Mouse (Mus musculus): Measurements from ENCODE around the gene Gm5941. TPM values are rescaled to one million over a fixed set of nuclear protein-coding genes. Genes with fewer than 3 reads are reported as not detected.
"Not testable (repeated sequence)": the region's sequence is repeated elsewhere in the genome, so short reads cannot be mapped to it uniquely, and the experiment has no call there.

Gene Gm5941
- not detected in 2 replicates for polyA plus RNA-seq (2015; fragmentation: Nextera tagmentation; extraction: Ambion mirVana)

GRCm38 (mm10) chrX:92489649-92490048 lies at the start of gene Gm5941:
TSS of gene Gm5941 (plus strand) at chrX:92489949.
- not testable (repeated sequence) for H3K27ac ChIP-seq (ENCODE audit: low read length); H3K9me3 ChIP-seq (replicated peaks; ENCODE audit: control insufficient read depth, low read length); H3K4me2 ChIP-seq (ENCODE audit: low read depth, low read length); H3K4me3 ChIP-seq (ENCODE audit: low read length); H3K9ac ChIP-seq (ENCODE audit: low read length); H3K36me3 ChIP-seq (ENCODE audit: control insufficient read depth, insufficient read depth); H3K4me1 ChIP-seq (ENCODE audit: control insufficient read depth, insufficient read depth, low read length); H3K27me3 ChIP-seq (ENCODE audit: control insufficient read depth, insufficient read depth, low read length); ATAC-seq (replicated peaks; ENCODE audit: extremely low read depth, insufficient read depth, low FRiP score)
- 81% methylated on average over 4 of the region's 4 CpGs for WGBS

DNA sequence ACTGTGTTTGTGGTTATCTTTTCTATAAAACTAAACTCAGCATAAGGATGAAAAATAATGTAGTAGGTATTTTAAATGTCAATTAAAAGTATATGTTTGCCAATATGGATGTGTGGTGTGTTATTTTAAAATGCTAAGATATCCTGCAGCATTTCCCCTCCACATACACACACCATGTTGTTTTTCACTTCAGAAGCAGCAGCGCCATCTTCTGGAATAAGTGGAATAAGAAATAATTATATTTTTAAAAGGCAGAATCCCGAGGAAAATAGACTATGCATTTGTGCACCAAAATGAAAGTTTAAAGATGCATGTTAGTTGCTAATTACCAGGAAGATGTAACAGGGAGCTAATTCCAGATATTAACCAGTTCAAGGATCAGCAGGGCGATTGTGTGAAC lies 29.3 kb upstream of the Gm5941 start:
- no peak for ATAC-seq (replicated peaks; ENCODE audit: extremely low read depth, insufficient read depth, low FRiP score)
- Histone ChIP-seq H3K36me3 (ENCODE audit: control insufficient read depth, insufficient read depth) (no peaks in the 10 kb centered on the region), H3K4me1 (ENCODE audit: control insufficient read depth, insufficient read depth, low read length) (no peaks in the 10 kb centered on the region), H3K4me2 (ENCODE audit: low read depth, low read length) (no peak overlapping the region), H3K9ac (ENCODE audit: low read length) (no peak overlapping the region), H3K9me3 (replicated peaks; ENCODE audit: control insufficient read depth, low read length) (no peaks in the 10 kb centered on the region), H3K27ac (ENCODE audit: low read length) (no peak overlapping the region), H3K27me3 (ENCODE audit: control insufficient read depth, insufficient read depth, low read length) (no peaks in the 10 kb centered on the region), H3K4me3 (ENCODE audit: low read length) (no peak overlapping the region)
- WGBS, result 23% methylated on average over 3 of the region's 3 CpGs

DNA sequence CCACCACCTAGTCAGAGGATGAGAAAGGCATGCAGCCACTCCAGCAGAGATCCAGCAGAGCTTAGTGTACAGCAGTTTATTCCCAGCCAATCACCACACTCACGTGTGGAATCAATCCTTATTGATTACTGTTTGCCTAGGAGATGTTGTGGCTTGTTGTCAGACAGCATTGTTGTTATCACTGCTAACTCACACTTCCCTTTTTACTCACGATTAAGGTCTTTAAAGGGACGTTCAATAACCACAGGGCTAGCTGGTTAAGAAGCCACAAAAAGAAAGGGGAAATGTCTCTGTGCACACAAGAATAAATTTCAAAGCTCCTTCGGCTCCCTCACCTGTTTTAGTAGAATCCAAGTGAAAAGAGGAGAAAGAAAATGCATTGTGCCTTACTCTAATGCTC lies 25.0 kb upstream of the Gm5941 start:
- 46% methylated on average over 4 of the region's 4 CpGs for WGBS
- no peak for ATAC-seq (replicated peaks; ENCODE audit: extremely low read depth, insufficient read depth, low FRiP score)

GRCm38 (mm10) chrX:92498254-92498653 lies 8.5 kb downstream of the Gm5941 start:
- ATAC-seq (replicated peaks; ENCODE audit: extremely low read depth, insufficient read depth, low FRiP score), result no peak
- H3K27ac ChIP-seq (ENCODE audit: low read length), result no peak overlapping the region
- H3K4me3 ChIP-seq (ENCODE audit: low read length), result no peak overlapping the region
- H3K9me3 ChIP-seq (replicated peaks; ENCODE audit: control insufficient read depth, low read length), result no peaks in the 10 kb centered on the region; the same call in 1 of the 2 replicates
- no peak overlapping the region for H3K9ac ChIP-seq (ENCODE audit: low read length)
- no peaks in the 10 kb centered on the region for H3K36me3 ChIP-seq (ENCODE audit: control insufficient read depth, insufficient read depth)
- no peaks in the 10 kb centered on the region for H3K27me3 ChIP-seq (ENCODE audit: control insufficient read depth, insufficient read depth, low read length)
- H3K4me1 ChIP-seq (ENCODE audit: control insufficient read depth, insufficient read depth, low read length), result no peaks in the 10 kb centered on the region
- WGBS, result 36% methylated on average over 1 of the region's 1 CpGs
- H3K4me2 ChIP-seq (ENCODE audit: low read depth, low read length), result no peak overlapping the region

More for the DNA sequence above, 25.0 kb upstream of the Gm5941 start:
- H3K27ac ChIP-seq (ENCODE audit: low read length), result no peak overlapping the region
- no peak overlapping the region for H3K9ac ChIP-seq (ENCODE audit: low read length)
- no peaks in the 10 kb centered on the region for H3K4me1 ChIP-seq (ENCODE audit: control insufficient read depth, insufficient read depth, low read length)
- no peaks in the 10 kb centered on the region for H3K27me3 ChIP-seq (ENCODE audit: control insufficient read depth, insufficient read depth, low read length)
- H3K4me3 ChIP-seq (ENCODE audit: low read length), result no peak overlapping the region
- H3K9me3 ChIP-seq (replicated peaks; ENCODE audit: control insufficient read depth, low read length), result no peaks in the 10 kb centered on the region
- H3K4me2 ChIP-seq (ENCODE audit: low read depth, low read length), result no peak overlapping the region
- no peaks in the 10 kb centered on the region for H3K36me3 ChIP-seq (ENCODE audit: control insufficient read depth, insufficient read depth)

- ATAC-seq (replicated peaks; ENCODE audit: extremely low read depth, insufficient read depth, low FRiP score), result no peak
- Histone ChIP-seq H3K36me3 (ENCODE audit: control insufficient read depth, insufficient read depth) (no peaks in the 10 kb centered on the region), H3K4me3 (ENCODE audit: low read length) (no peak overlapping the region), H3K9ac (ENCODE audit: low read length) (no peak overlapping the region), H3K27me3 (ENCODE audit: control insufficient read depth, insufficient read depth, low read length) (no peaks in the 10 kb centered on the region), H3K4me1 (ENCODE audit: control insufficient read depth, insufficient read depth, low read length) (no peaks in the 10 kb centered on the region), H3K4me2 (ENCODE audit: low read depth, low read length) (no peak overlapping the region), H3K27ac (ENCODE audit: low read length) (no peak overlapping the region), H3K9me3 (replicated peaks; ENCODE audit: control insufficient read depth, low read length) (no peaks in the 10 kb centered on the region)
- WGBS, result 57% methylated on average over 1 of the region's 1 CpGs
These were observed 38.1 kb downstream of the Gm5941 start for GRCm38 (mm10) chrX:92527826-92528225.

Other genes starting within 250 kb of the Gm5941 start
- not detected in 2 replicates for gene Mageb18, start 109.6 kb downstream of the Gm5941 start, polyA plus RNA-seq (2015; fragmentation: Nextera tagmentation; extraction: Ambion mirVana)

All from heart, embryonic 16.5 days (tissue).